Mouse (Mus musculus) testis, adult 2 months (tissue): ENCODE results near the gene Olfr44.

ENCODE experiments used
- CTCF ChIP-seq: fragments of 200-500 bp; IDR thresholded peaks from 2 replicates; pipeline ENCODE4 v1.5.1; 2012; ENCODE audit warnings: low read depth, mild to moderate bottlenecking, inconsistent platforms, low read length, moderate library complexity; ENCODE audit not compliant: control insufficient read depth, insufficient read depth, insufficient replicate concordance
- POLR2A ChIP-seq: fragments of 200-500 bp; IDR thresholded peaks from 2 replicates; pipeline ENCODE4 v1.6.1; 2012; ENCODE audit warnings: low read depth, mild to moderate bottlenecking, inconsistent platforms, low read length, moderate library complexity; ENCODE audit not compliant: control insufficient read depth

DNA sequence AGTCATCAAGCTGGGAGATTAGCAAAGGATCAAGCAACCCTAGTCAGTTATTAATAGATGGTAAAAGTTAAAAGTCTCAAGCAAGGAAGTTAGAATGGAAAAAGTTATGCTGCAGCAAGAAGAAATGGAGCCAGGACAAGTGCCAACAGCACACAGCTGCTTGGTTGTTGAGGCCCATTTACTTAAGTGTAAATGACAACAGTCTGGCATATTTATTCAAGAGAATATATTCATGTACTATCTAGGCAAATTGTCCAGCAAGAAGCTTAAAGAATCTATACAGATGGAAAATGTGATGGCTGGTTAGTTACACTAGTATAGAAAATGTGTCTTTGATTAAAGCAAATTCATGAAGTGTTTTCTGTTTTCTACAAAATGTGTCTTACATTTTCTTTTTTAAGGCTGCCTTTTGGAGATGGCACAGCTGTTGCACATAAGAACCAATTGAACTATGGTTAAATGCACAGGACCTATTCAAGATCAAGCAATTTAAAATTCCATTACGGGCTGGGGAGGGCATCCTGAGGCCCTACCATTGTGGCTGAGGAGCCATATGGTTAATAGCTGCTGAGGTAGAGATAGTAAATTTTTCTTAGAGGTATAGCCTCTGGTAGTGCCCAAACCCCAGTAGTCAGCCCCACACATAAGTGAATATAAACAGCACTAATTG, 30.0 kb upstream of the Olfr44 start:
- TF ChIP-seq POLR2A (no peak), CTCF (no peak)
